Mouse (Mus musculus): ENCODE measurements at regions not wholly inside any gene's neighbourhood (a gene's known extent, or its start where the extent isn't known, plus 50 kb on each side); places are given as distances from the start of the nearest gene placed in this dataset.

DNA sequence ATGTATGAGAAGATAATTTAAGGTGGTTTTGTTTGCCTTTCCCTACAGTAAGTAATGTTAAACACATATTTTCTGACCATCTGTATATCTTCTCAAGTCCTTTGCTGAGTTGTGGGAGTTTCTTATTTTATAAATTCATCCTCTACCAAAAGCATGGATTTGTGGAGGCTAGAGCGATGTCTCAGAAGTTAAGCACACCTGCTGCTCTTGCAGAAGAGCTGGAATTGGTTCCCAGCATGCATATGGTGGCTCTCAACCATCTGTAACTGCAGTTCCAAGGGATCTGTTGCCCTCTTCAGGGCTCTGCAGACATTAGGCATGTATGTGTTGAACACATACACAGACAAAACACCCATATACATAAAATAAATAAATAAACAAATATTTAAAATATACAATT is 84.2 kb downstream of the Erv3 start:
- TF ChIP-seq CTCF (conservative IDR thresholded peaks at IDR 0.05; ENCODE audit: insufficient read depth, insufficient read length, low read depth, low read length) (no peak), POLR2A (IDR thresholded peaks at IDR 0.05; ENCODE audit: low read depth, low read length) (no peak)
